Comparison of ENCODE assay signal across 15 mouse cellular contexts in the genomic region with DNA sequence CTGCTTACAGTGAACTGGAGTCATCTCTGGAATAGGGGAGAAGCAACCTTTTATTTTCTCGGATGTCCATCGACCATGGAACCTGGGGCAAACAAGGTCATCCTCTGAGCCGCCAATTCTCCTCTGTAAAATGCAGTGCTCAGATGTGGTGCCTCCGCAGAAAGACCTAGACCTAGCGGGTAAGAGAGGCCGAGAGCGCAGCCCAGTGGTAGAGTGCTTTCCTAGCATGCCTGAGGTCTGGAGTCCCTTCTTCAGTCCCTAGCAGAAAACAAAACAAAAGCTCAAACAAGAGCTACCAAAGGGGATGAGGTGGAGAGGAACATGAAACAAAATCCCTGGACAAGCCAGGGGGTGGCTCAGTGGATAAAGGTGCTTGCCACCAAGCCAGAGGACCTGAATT. TPM values are rescaled to one million over a fixed set of nuclear protein-coding genes. Genes with fewer than 3 reads are reported as not detected.
DNase-seq lines count a peak whose midpoint lies in the region; ATAC-seq and TF ChIP-seq lines count a peak whose summit lies in the region.
"Had no signal": no experiment of that assay in that cellular context is flagged by ENCODE, and none has a peak within 500 bp of the region (broad histone marks: within the 10 kb centered on the region; RNA-seq: fewer than 3 reads in every experiment).

No protein-coding gene starts in this region.

- no peaks in the 10 kb centered on the region for H3K9me3 ChIP-seq in E14TG2a.4 (ENCODE audit: low read length)
- H3K9me3 ChIP-seq: kidney, embryonic 15.5 days; limb, embryonic 15.5 days; lung, embryonic 15.5 days had no signal

- no peak overlapping the region for H3K4me3 ChIP-seq in cerebellum, adult 2 months (replicated peaks; ENCODE audit: insufficient read depth, low read depth, low read length)
- no peak overlapping the region for H3K4me3 ChIP-seq in E14TG2a.4 (replicated peaks; ENCODE audit: low read length)
- H3K4me3 ChIP-seq: kidney, embryonic 15.5 days; limb, embryonic 15.5 days; lung, embryonic 15.5 days had no signal

- no peaks in the 10 kb centered on the region for H3K36me3 ChIP-seq in E14TG2a.4 (ENCODE audit: insufficient read depth, low read length)
- H3K36me3 ChIP-seq: kidney, embryonic 15.5 days; limb, embryonic 15.5 days; lung, embryonic 15.5 days had no signal

- H3K4me1 ChIP-seq in cerebellum, adult 2 months (ENCODE audit: control insufficient read depth, insufficient read depth, low read length): no peaks in the 10 kb centered on the region
- H3K4me1 ChIP-seq in E14TG2a.4 (replicated peaks; ENCODE audit: low read depth, low read length): peaks cover 74% of the 10 kb centered on the region
- H3K4me1 ChIP-seq: lung, embryonic 15.5 days had no signal

- ATAC-seq in monocyte, adult 5-6 weeks (replicated peaks; ENCODE audit: insufficient number of reproducible peaks, low FRiP score, low TSS enrichment, poor library complexity, severe bottlenecking): no peak

- TF ChIP-seq CTCF in cerebellum, adult 2 months (IDR thresholded peaks at IDR 0.05; ENCODE audit: borderline replicate concordance, insufficient read depth, low read depth, low read length): 0 out of 2 replicates have a peak, but pooled peaks have one; percentile 4
- TF ChIP-seq CTCF in E14TG2a.4 (conservative IDR thresholded peaks at IDR 0.05; ENCODE audit: low read length): peak; percentile 25

- DNase-seq in cerebellum, adult 2 months: no peak
- no peak for DNase-seq in cerebellum, adult 18-20 months
- DNase-seq in kidney, postnatal 4 days: peak; percentile 42 to 49
- DNase-seq in kidney, postnatal 14 days: no peak
- DNase-seq in embryo, embryonic 9.5 days (ENCODE audit: extremely low spot score): peak; percentile 33
- no peak for DNase-seq in gastrocnemius, postnatal 10 days
- DNase-seq: adrenal gland, postnatal 36 days; heart, adult 11 months; thymus, postnatal 14 days had no signal

- H3K27me3 ChIP-seq in cerebellum, adult 2 months (ENCODE audit: control insufficient read depth, insufficient read depth, low read length): peaks cover 7% of the 10 kb centered on the region; the same call in 1 of the 2 replicates
- peaks cover 11% of the 10 kb centered on the region for H3K27me3 ChIP-seq in E14TG2a.4 (ENCODE audit: insufficient read depth, low read length)

- 14% methylated on average over 7 of the region's 7 CpGs for WGBS in cerebellum, adult 2 months

- H3K27ac ChIP-seq in cerebellum, adult 2 months (ENCODE audit: insufficient read depth, low read length): no peak overlapping the region
- H3K27ac ChIP-seq: kidney, embryonic 15.5 days; limb, embryonic 15.5 days; lung, embryonic 15.5 days had no signal

- no peak for TF ChIP-seq POLR2A in cerebellum, adult 2 months (IDR thresholded peaks at IDR 0.05; ENCODE audit: borderline replicate concordance, insufficient read depth, low read length)

RNA-seq across cellular contexts. Expression of a gene that starts 40.3 kb away (rescaled TPM):
- 1.4 and 1.6 TPM in 2 replicates for polyA plus RNA-seq in cerebellum, adult 2 months (2012; rRNA removed)
- total RNA-seq in monocyte, adult 5-6 weeks (2017): not detected in 3 replicates
- total RNA-seq in gastrocnemius, postnatal 10 days (2021): 1 to 10 TPM; 7.0 to 9.7 TPM
- total RNA-seq: megakaryocyte-erythroid progenitor cell, adult 5-6 weeks had no signal

Comparison
In these comparisons a context has a peak if more than half of its experiments do, and no peak if none do; other contexts are left out.
1. DNase-seq: peak in kidney, postnatal 4 days (2 of 2) and embryo, embryonic 9.5 days (single experiment); none in cerebellum, adult 2 months (0 of 2), cerebellum, adult 18-20 months (0 of 2), kidney, postnatal 14 days (single experiment) and gastrocnemius, postnatal 10 days (single experiment).